Mouse (Mus musculus): ENCODE measurements around the gene Spcs2.
"Not testable (repeated sequence)": the region's sequence is repeated elsewhere in the genome, so short reads cannot be mapped to it uniquely, and the experiment has no call there.

Spcs2 gene

GRCm38 (mm10) chr7:99825511-99825910 lies 37.8 kb downstream of the Spcs2 start:
- in situ Hi-C loops (cut with MboI; ENCODE audit: unreplicated experiment in 2 of 2) = no loop called here

DNA sequence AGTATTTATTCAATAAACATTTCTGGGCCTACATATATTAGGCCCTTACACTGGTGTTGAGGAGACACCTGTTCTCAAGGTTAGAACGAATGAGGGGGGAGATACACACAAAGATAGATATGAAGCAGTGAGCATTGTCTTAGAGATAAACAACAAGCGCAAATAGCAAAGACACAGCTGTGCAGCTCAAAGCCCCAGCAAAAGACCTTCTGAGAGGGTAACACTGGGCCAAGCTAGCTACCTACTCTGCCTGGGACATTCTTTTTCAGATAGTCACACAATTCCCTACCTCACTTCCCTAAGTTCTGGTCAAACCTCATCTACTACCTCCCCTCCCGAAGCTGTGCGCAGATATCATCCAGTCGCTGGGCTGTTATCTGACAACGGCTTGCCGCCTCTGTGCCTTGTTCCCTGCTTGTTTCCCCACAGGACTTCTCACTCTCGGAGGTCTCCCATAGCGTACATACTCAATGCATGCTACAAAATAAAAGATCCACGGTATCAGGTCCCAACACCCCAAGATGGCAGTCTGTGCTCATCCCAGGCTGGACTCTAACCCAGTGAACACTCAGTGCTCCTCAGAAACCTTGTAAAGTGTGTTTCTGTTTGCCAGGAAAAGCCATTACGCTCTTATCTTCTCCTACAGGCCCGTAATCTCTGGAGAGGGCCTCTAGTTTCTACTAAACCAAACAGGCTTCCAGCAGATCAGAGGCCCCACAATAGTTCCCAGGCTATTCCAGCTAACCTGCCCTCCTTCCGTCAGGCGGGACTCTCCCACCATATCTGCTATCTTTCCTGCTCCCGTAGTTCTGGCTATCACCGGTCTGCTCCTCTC lies 38.4 kb downstream of the Spcs2 start:
- in situ Hi-C loops (cut with MboI; ENCODE audit: unreplicated experiment in 2 of 2) = no loop called here

DNA sequence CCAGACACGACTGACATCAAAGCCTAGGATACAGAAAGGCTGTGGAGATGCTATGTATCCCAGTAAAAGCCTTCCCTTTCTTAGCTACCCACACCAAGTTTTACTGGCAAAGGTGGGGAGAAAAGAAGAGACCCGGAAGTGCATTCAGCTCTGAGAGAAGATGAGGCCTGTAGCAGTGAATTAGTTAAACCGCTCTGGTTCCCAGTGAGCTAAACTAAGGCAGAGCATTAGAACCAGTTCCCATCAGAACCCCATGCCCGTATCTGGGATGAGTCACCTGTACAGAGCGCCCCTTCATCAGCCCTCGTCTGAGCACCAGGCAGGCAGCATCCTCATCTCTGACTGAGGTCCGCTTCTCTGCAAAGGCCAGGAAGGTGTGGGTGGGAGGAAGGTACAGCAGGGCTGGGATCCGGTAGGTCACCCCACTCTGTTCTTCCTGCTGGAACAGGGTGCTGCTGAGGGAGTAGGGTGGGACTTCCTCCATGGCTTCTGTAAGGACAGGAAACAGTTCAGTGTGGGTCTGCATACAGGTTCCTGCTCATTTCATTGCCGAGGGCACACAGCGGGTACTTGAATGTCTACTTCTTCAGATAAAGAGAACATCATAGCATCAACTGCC lies 40.1 kb downstream of the Spcs2 start:
- in situ Hi-C loops (cut with MboI; ENCODE audit: unreplicated experiment in 2 of 2) = no loop called here

GRCm38 (mm10) chr7:99822426-99822825 lies 40.8 kb downstream of the Spcs2 start:
- in situ Hi-C loops (cut with MboI; ENCODE audit: unreplicated experiment in 2 of 2) = no loop called here

- in situ Hi-C loops (cut with MboI; ENCODE audit: unreplicated experiment in 2 of 2) = no loop called here
These were observed 41.3 kb downstream of the Spcs2 start for GRCm38 (mm10) chr7:99821953-99822352.

GRCm38 (mm10) chr7:99818181-99818725 lies 45.0 kb downstream of the Spcs2 start:
- in situ Hi-C loops (cut with MboI; ENCODE audit: unreplicated experiment in 2 of 2) = not testable (repeated sequence)

DNA sequence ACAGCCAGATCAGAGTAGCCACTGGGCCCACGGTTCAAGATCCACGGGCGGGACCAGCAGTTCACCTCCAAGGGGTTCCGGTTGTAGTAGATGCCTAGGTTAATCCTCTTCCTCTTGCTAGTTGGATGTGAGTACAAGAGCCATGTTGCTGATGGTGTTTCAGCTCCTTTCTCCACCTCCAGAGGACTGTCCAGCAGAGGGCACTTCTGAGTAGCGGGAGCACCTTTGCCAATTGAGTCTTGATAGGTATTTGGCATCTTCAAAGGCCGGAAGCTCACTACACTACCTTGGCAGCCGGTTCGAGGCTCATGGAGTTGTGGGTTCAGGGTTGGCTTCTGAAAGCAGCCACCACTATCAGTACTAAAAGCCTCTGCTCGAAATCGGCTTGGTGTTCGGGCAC lies 49.9 kb downstream of the Spcs2 start:
- in situ Hi-C loops (cut with MboI; ENCODE audit: unreplicated experiment in 2 of 2) = loop anchor here in 1 of 2 experiments (5.0 kb wide), 1 partner anchor 64 kb away; no protein-coding TSS in a partner anchor

GRCm38 (mm10) chr7:99811661-99812060 lies 51.6 kb downstream of the Spcs2 start:
- in situ Hi-C loops (cut with MboI; ENCODE audit: unreplicated experiment in 2 of 2) = loop anchor here in 1 of 2 experiments (5.0 kb wide), 1 partner anchor 66 kb away; no protein-coding TSS in a partner anchor

GRCm38 (mm10) chr7:99810814-99811213 lies 52.4 kb downstream of the Spcs2 start:
- in situ Hi-C loops (cut with MboI; ENCODE audit: unreplicated experiment in 2 of 2) = loop anchor here in 1 of 2 experiments (5.0 kb wide), 1 partner anchor 66 kb away; no protein-coding TSS in a partner anchor

DNA sequence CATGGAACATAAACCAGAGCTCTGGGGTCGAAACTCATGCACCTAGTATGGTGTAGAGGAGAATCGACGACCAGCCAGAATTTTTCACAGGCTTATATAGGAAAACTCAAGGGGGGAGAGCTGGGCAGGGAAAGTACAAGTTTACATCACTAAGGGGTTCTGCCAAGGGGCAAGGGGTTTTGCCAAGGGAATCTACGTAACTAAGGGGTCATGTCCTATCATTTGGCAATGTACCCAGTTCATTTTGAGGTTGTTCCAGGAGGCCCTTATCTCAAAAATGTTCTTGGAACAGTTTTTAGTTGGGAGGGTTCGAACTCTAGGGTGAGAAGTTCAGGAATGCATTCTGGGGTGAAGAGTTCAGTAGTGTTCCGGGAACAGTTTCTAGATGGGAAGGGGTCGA lies 56.2 kb downstream of the Spcs2 start:
- in situ Hi-C loops (cut with MboI; ENCODE audit: unreplicated experiment in 2 of 2) = loop anchor here in 1 of 2 experiments (10.0 kb wide), 1 partner anchor 312 kb away; no protein-coding TSS in a partner anchor

GRCm38 (mm10) chr7:99805340-99805739 lies 57.9 kb downstream of the Spcs2 start:
- in situ Hi-C loops (cut with MboI; ENCODE audit: unreplicated experiment in 2 of 2) = loop anchor here in 1 of 2 experiments (10.0 kb wide), 1 partner anchor 311 kb away; no protein-coding TSS in a partner anchor

DNA sequence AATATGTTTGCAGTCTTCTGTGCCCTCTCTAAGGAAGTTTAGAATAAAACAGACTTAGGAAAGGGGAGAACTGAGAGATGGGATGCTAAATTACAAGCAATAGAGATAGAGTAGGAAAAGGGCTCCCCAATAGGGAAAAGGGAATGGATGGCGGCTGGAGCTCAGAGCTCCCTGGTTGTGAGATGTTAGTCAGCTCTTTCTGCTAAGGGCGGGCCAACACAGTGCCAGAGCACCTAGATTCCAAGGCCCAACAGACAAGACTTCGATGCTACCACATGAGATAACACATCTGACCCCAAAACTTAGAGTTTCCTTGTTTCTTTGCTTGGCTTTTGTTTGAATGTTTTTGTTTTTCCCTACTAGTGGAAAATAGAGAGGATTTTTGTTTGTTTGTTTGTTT lies 59.2 kb downstream of the Spcs2 start:
- in situ Hi-C loops (cut with MboI; ENCODE audit: unreplicated experiment in 2 of 2) = loop anchor here (5.0 to 10.0 kb wide), 2 partner anchors 187 to 309 kb away; no protein-coding TSS in a partner anchor

DNA sequence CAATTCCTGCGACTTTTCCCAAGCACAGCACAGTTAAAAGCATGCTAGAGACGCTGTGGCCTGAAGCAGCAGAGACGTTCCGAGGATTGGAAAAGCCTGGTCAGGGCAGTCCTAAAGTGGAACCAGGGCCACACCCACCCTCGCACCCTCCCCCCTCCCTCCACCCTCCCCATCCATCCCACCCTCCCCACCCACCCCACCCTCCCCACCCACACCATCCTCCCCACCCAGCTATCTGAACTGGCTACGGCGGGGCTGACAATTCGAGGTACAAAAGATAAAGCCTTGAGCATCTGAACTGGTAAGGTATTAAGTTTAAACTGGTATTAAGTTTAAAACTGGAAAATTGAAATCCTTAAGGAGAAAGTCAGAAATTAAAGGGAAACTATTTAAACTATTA lies 59.7 kb downstream of the Spcs2 start:
- in situ Hi-C loops (cut with MboI; ENCODE audit: unreplicated experiment in 2 of 2) = loop anchor here (5.0 to 10.0 kb wide), 2 partner anchors 186 to 309 kb away; no protein-coding TSS in a partner anchor

DNA sequence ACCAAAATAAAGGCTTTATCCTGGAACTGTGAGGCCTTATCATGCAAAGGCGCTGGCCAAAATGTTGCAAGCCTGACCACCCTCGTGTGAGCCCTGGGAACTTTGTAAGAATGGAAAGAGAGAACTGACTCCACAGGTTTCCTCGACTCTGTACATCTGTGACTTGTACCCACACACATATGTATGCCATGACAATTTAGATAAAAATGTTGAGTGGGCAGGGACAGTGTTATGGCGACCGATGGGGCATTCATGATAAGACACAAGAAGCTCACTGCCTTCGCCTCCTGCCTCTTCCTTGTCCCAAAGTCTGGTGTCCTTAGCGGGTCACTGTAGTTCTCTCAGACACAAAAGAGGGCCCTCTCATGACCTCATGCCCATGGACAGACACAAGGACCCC lies 64.1 kb downstream of the Spcs2 start:
- in situ Hi-C loops (cut with MboI; ENCODE audit: unreplicated experiment in 2 of 2) = loop anchor here (5.0 kb wide), 4 partner anchors 78 to 302 kb away; no protein-coding TSS in a partner anchor

- in situ Hi-C loops (cut with MboI; ENCODE audit: unreplicated experiment in 2 of 2) = loop anchor here (5.0 kb wide), 4 partner anchors 79 to 301 kb away; no protein-coding TSS in a partner anchor
These were observed 65.2 kb downstream of the Spcs2 start for GRCm38 (mm10) chr7:99797911-99798647.

DNA sequence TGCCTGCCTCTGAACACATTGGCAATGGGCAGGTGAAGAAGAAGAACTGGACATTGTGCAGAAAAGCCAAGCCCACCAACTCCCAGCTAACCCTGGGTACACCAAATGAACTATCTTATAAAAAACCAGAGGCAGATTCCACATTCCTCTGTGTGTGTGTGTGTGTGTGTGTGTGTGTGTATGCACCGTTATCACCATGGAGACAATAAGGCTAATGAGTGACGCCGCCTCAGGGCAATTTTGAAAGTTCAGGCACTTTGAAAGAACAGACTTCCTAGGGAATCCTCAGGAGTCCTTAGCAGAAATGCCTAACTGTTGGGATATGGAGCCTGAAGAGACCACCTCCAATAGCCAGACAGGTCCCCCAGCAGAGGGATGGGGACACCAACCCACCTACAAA lies 66.0 kb downstream of the Spcs2 start:
- in situ Hi-C loops (cut with MboI; ENCODE audit: unreplicated experiment in 2 of 2) = loop anchor here (5.0 kb wide), 4 partner anchors 80 to 300 kb away; no protein-coding TSS in a partner anchor

DNA sequence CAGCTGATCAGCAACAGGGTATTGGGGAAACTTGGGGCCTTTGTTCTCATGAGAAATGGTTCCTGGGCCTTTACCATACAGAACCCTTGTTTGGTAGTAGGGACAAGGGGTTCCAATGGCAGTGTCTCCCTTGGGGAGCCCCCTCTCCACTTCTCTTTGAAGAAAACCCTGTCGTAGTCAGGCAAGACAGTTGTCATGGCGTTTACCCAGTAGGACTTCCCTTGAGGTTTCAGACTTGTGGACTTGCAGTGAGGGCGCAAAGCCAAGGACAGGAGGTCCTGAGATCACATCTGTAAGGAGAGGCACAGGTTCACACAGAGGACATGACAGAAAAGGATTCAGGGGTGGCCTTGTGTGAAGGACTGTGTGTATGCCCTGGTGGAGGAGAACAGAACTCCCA lies 66.8 kb downstream of the Spcs2 start:
- in situ Hi-C loops (cut with MboI; ENCODE audit: unreplicated experiment in 2 of 2) = loop anchor here (5.0 kb wide), 4 partner anchors 81 to 299 kb away; no protein-coding TSS in a partner anchor

DNA sequence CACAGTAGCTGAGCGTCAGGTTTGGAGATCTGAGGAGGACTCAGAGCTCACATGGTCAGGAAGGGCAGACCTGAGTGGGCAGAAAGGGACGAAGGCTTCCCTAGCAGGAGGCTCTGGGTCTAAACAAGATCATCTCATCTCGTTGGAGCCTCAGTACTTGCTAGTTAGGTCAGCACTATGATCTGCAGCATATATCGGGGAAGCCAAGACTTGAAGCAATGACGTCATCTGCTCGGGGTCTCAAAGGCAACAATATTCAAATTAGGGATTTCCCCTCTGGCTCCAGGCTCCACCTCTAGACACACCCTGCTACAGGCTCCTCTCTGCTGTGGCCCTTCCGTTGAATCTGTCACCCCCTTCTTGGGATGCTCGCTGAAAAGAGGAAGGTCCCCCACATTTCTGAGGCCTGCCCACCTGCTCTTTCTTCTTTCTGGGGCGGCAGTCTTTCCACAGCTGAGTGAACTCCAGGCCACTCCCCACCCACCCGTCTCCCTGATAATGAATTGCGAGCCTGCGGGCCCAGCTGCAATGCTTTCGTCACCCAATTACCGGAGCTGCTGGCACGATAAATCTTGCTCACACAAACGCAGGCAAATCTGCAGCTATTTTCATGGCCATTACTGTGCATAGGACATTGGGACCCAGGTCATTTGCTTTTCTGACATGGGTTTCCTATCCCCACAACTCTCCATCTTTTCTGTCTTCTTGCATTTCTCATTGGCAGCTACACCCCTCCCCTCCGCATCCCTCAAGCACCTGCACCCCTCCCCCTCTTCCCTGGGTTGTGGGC lies 67.9 kb downstream of the Spcs2 start:
- in situ Hi-C loops (cut with MboI; ENCODE audit: unreplicated experiment in 2 of 2) = loop anchor here (5.0 kb wide), 4 partner anchors 82 to 298 kb away; no protein-coding TSS in a partner anchor

GRCm38 (mm10) chr7:99794096-99794495 lies 69.2 kb downstream of the Spcs2 start:
- in situ Hi-C loops (cut with MboI; ENCODE audit: unreplicated experiment in 2 of 2) = loop anchor here in 1 of 2 experiments (5.0 kb wide), 1 partner anchor 82 kb away; the partner anchor contains the start of gene Slco2b1

Data from v-Abl transformed pro-B cells (cell line).